In genomic region chr19:44295251-44295650, GRCm38 (mm10) we compare ENCODE assay signal across 8 mouse cellular contexts. TPM values are rescaled to one million over a fixed set of nuclear protein-coding genes. Genes with fewer than 3 reads are reported as not detected.
DNase-seq lines count a peak whose midpoint lies in the region; ATAC-seq and TF ChIP-seq lines count a peak whose summit lies in the region.

No protein-coding gene starts in this region.

- CTCF ChIA-PET in Patski (lab: Charles Lee), result interaction anchor here (0.8 to 3.3 kb wide), 8 partner anchors 10 to 123 kb away, joined by 3 to 21 read pairs (median 3); no protein-coding TSS in a partner anchor

- TF ChIP-seq CTCF in Patski (IDR thresholded peaks at IDR 0.05), result no peak

- ATAC-seq in kidney, embryonic 16.5 days (ENCODE audit: low FRiP score, low TSS enrichment), result no peak
- peak; percentile 15 for ATAC-seq in Patski
- ATAC-seq in embryonic facial prominence, embryonic 15.5 days (ENCODE audit: insufficient number of reproducible peaks, low FRiP score, low TSS enrichment, low read depth), result no peak
- no peak for ATAC-seq in hindbrain, embryonic 14.5 days (ENCODE audit: low FRiP score)
- ATAC-seq in megakaryocyte-erythroid progenitor cell, adult 5-6 weeks (replicated peaks; ENCODE audit: low FRiP score, low TSS enrichment, poor library complexity, severe bottlenecking), result no peak

- peaks cover 33% of the 10 kb centered on the region for H3K36me3 ChIP-seq in kidney, embryonic 16.5 days (ENCODE audit: insufficient read depth, low read length)
- peaks cover 44% of the 10 kb centered on the region for H3K36me3 ChIP-seq in embryonic facial prominence, embryonic 15.5 days
- H3K36me3 ChIP-seq in hindbrain, embryonic 14.5 days (replicated peaks; ENCODE audit: control insufficient read depth, insufficient read depth), result peaks cover 44% of the 10 kb centered on the region

- peak overlapping the region; percentile 47; the same call in 1 of the 2 replicates for H3K27ac ChIP-seq in kidney, embryonic 16.5 days (ENCODE audit: low read length)
- H3K27ac ChIP-seq in embryonic facial prominence, embryonic 15.5 days (replicated peaks), result peak overlapping the region; percentile 98
- H3K27ac ChIP-seq in hindbrain, embryonic 14.5 days, result 0 out of 2 replicates have a peak overlapping the region, but pooled peaks have one; percentile 97

- H3K9me3 ChIP-seq in kidney, embryonic 16.5 days (ENCODE audit: low read length), result no peaks in the 10 kb centered on the region
- H3K9me3 ChIP-seq in embryonic facial prominence, embryonic 15.5 days (replicated peaks), result no peaks in the 10 kb centered on the region
- H3K9me3 ChIP-seq in hindbrain, embryonic 14.5 days (ENCODE audit: control insufficient read depth, low read length), result no peaks in the 10 kb centered on the region

- H3K4me1 ChIP-seq in kidney, embryonic 16.5 days (ENCODE audit: insufficient read depth, low read length), result peaks cover 70% of the 10 kb centered on the region
- peaks cover 68% of the 10 kb centered on the region for H3K4me1 ChIP-seq in embryonic facial prominence, embryonic 15.5 days
- peaks cover 57% of the 10 kb centered on the region for H3K4me1 ChIP-seq in hindbrain, embryonic 14.5 days (replicated peaks; ENCODE audit: control insufficient read depth, insufficient read depth, low read length)

- in situ Hi-C loops in Patski (cut with MboI; ENCODE audit: low pct_unique_long_range_greater_than_20kb), result loop anchor here (5.0 kb wide), 3 partner anchors 48 to 122 kb away; partner anchors contain the start of gene Pkd2l1

- POLR2A ChIA-PET in Patski (lab: Charles Lee), result interaction anchor here (0.7 kb wide), 1 partner anchor 50 kb away, joined by 3 read pairs; no protein-coding TSS in a partner anchor

- peak overlapping the region; percentile 90 for H3K9ac ChIP-seq in kidney, embryonic 16.5 days (replicated peaks; ENCODE audit: low read length)
- H3K9ac ChIP-seq in embryonic facial prominence, embryonic 15.5 days, result peak overlapping the region; percentile 53
- H3K9ac ChIP-seq in hindbrain, embryonic 14.5 days, result peak overlapping the region; percentile 93

- no peak for DNase-seq in kidney, adult 9 months
- no peak for DNase-seq in Patski (ENCODE audit: low read depth, low spot score)
- DNase-seq in hindbrain, embryonic 14.5 days (ENCODE audit: low spot score), result peak; percentile 30
- DNase-seq in lung, postnatal 10 days, result peak; percentile 74
- no peak for DNase-seq in left cerebral cortex, postnatal 4 days

- 7% methylated on average over 3 of the region's 3 CpGs for WGBS in kidney, embryonic 16.5 days
- WGBS in embryonic facial prominence, embryonic 15.5 days, result 5% methylated on average over 3 of the region's 3 CpGs
- WGBS in hindbrain, embryonic 14.5 days, result 5% methylated on average over 3 of the region's 3 CpGs

- H3K4me2 ChIP-seq in kidney, embryonic 16.5 days (replicated peaks; ENCODE audit: low read depth, low read length), result peak overlapping the region; percentile 93
- H3K4me2 ChIP-seq in embryonic facial prominence, embryonic 15.5 days (replicated peaks), result peak overlapping the region; percentile 92
- peak overlapping the region; percentile 99 for H3K4me2 ChIP-seq in hindbrain, embryonic 14.5 days (replicated peaks)

- intact Hi-C loops in left cerebral cortex, postnatal 4 days (cut with DNase I), result loop anchor here (5.0 kb wide), 1 partner anchor 48 kb away; no protein-coding TSS in a partner anchor

- H3K4me3 ChIP-seq in kidney, embryonic 16.5 days (ENCODE audit: low read length), result peak overlapping the region; percentile 92
- H3K4me3 ChIP-seq in embryonic facial prominence, embryonic 15.5 days (replicated peaks), result peak overlapping the region; percentile 91
- H3K4me3 ChIP-seq in hindbrain, embryonic 14.5 days (replicated peaks; ENCODE audit: low read length), result peak overlapping the region; percentile 65

- no peaks in the 10 kb centered on the region for H3K27me3 ChIP-seq in kidney, embryonic 16.5 days (ENCODE audit: insufficient read depth, low read length)
- no peaks in the 10 kb centered on the region for H3K27me3 ChIP-seq in Patski
- H3K27me3 ChIP-seq in embryonic facial prominence, embryonic 15.5 days, result no peaks in the 10 kb centered on the region
- no peaks in the 10 kb centered on the region for H3K27me3 ChIP-seq in hindbrain, embryonic 14.5 days (ENCODE audit: control insufficient read depth, insufficient read depth, low read length)

RNA-seq across cellular contexts. Expression of gene Scd2, which starts 1.8 kb away (rescaled TPM):
- 178 and 193 TPM in 2 replicates for polyA plus RNA-seq in kidney, embryonic 16.5 days (2015; fragmentation: Nextera tagmentation; extraction: Ambion mirVana)
- polyA plus RNA-seq in Patski (2021), result 152 TPM
- polyA plus RNA-seq in embryonic facial prominence, embryonic 15.5 days (2015; fragmentation: Nextera tagmentation; extraction: Ambion mirVana), result 179 and 181 TPM in 2 replicates
- 323 and 381 TPM in 2 replicates for polyA plus RNA-seq in hindbrain, embryonic 14.5 days (2014; fragmentation: Nextera tagmentation; extraction: Ambion mirVana)
- 56.2 and 62.2 TPM in 2 replicates for total RNA-seq in megakaryocyte-erythroid progenitor cell, adult 5-6 weeks (2014; fragmentation: Nextera tagmentation)
- total RNA-seq in megakaryocyte-erythroid progenitor cell, adult 5-6 weeks (2017), result 71.9 and 90.7 TPM in 2 replicates
- 100 to 1,000 TPM; 554 to 565 TPM for total RNA-seq in left cerebral cortex, postnatal 4 days (2021)

RNA-seq across cellular contexts. Expression of gene Scd4, which starts 37.6 kb away (rescaled TPM):
- 0.12 and 0.17 TPM in 2 replicates for polyA plus RNA-seq in kidney, embryonic 16.5 days (2015; fragmentation: Nextera tagmentation; extraction: Ambion mirVana)
- polyA plus RNA-seq in Patski (2021), result 0.09 TPM
- 0.16 and 0.39 TPM in 2 replicates for polyA plus RNA-seq in embryonic facial prominence, embryonic 15.5 days (2015; fragmentation: Nextera tagmentation; extraction: Ambion mirVana)
- 0.25 and 0.30 TPM in 2 replicates for polyA plus RNA-seq in hindbrain, embryonic 14.5 days (2014; fragmentation: Nextera tagmentation; extraction: Ambion mirVana)
- 0.69 and 2.1 TPM in 2 replicates for total RNA-seq in megakaryocyte-erythroid progenitor cell, adult 5-6 weeks (2014; fragmentation: Nextera tagmentation)
- 0.38 TPM in 1 of 2 replicates, not detected in the other for total RNA-seq in megakaryocyte-erythroid progenitor cell, adult 5-6 weeks (2017)
- total RNA-seq in left cerebral cortex, postnatal 4 days (2021), result 1 to 10 TPM; 1.7 to 2.3 TPM

Comparison
In these comparisons a context has a peak if more than half of its experiments do, and no peak if none do; other contexts are left out.
1. H3K27ac ChIP-seq: peak in every context shown above with its lines; median percentile 98 in embryonic facial prominence, embryonic 15.5 days; 97 in hindbrain, embryonic 14.5 days; 47 in kidney, embryonic 16.5 days.
2. DNase-seq: peak in hindbrain, embryonic 14.5 days (single experiment) and lung, postnatal 10 days (single experiment); none in kidney, adult 9 months (single experiment), Patski (single experiment) and left cerebral cortex, postnatal 4 days (single experiment).
3. Peak in every context shown above with its lines, with median percentiles within 50 percentile points of each other: H3K4me2 ChIP-seq, H3K4me3 ChIP-seq and H3K9ac ChIP-seq.